Mouse (Mus musculus) liver, postnatal 0 days (tissue): ENCODE data around the gene Bhmt. TPM values are rescaled to one million over a fixed set of nuclear protein-coding genes. Genes with fewer than 3 reads are reported as not detected.
A peak's percentile ranks its signal among the peaks of the same experiment; 100 is the strongest.

Experiments
- ATAC-seq: fragments of 200-750 bp; cut with Nextera tagmentation; 2 replicates; pipeline ENCODE4 v1.8.0; 2017; ENCODE audit warnings: mild to moderate bottlenecking, moderate library complexity
- DNase-seq: peaks from one replicate; pipeline ENCODE4 v3.0.0-alpha.2; 2016
- H3K27ac ChIP-seq: fragments of 300-500 bp; sonication (generic); 2 replicates; pipeline ENCODE4 v1.5.1; 2014; ENCODE audit warnings: antibody characterized with exemption, moderate library complexity, mild to moderate bottlenecking, low read depth
- H3K27me3 ChIP-seq: fragments of 300-500 bp; sonication (generic); 2 replicates; pipeline ENCODE4 v1.6.1; 2014; ENCODE audit warnings: low read length, control low read depth, mixed read lengths; ENCODE audit not compliant: insufficient read depth
- H3K36me3 ChIP-seq: fragments of 300-500 bp; sonication (generic); replicated peaks from 2 replicates; pipeline ENCODE4 v1.6.1; 2014; ENCODE audit warnings: mild to moderate bottlenecking, control low read depth, low read length, moderate library complexity, mixed read lengths; ENCODE audit not compliant: insufficient read depth
- H3K4me1 ChIP-seq: fragments of 300-500 bp; sonication (generic); 2 replicates; pipeline ENCODE4 v1.6.1; 2014; ENCODE audit warnings: antibody characterized with exemption, mild to moderate bottlenecking, control low read depth; ENCODE audit not compliant: insufficient read depth
- H3K4me2 ChIP-seq: fragments of 300-500 bp; sonication (generic); 2 replicates; pipeline ENCODE4 v1.6.1; 2014; ENCODE audit warnings: low read depth, mild to moderate bottlenecking, low read length, moderate library complexity, mixed read lengths
- H3K4me3 ChIP-seq: fragments of 300-500 bp; sonication (generic); 2 replicates; pipeline ENCODE4 v1.5.1; 2014; ENCODE audit warnings: low read depth, low read length
- H3K9ac ChIP-seq: fragments of 300-500 bp; sonication (generic); replicated peaks from 2 replicates; pipeline ENCODE4 v1.6.1; 2014; ENCODE audit warnings: mild to moderate bottlenecking, moderate library complexity
- H3K9me3 ChIP-seq: fragments of 300-500 bp; sonication (generic); 2 replicates; pipeline ENCODE4 v1.6.1; 2016; ENCODE audit warnings: mild to moderate bottlenecking, control low read depth, low read length, mixed read lengths
- CTCF ChIP-seq: sonication (generic); IDR thresholded peaks from 2 replicates; pipeline ENCODE4 v1.5.1; 2016; ENCODE audit warnings: antibody characterized with exemption, low read depth
- EP300 ChIP-seq: IDR thresholded peaks from 2 replicates; pipeline ENCODE4 v1.6.1; 2016; ENCODE audit warnings: antibody characterized with exemption, low read depth, mild to moderate bottlenecking
- whole genome bisulfite sequencing: fragments of 180-500 bp; shearing (Covaris S2); extraction: QIAGEN DNeasy Blood & Tissue Kit; methylation state at CpG from one replicate; pipeline ENCODE4 v1.1.7; 2014; ENCODE audit not compliant: insufficient replicate concordance; 5-methylcytosine and 5-hydroxymethylcytosine counted together
- polyA plus RNA-seq: library from polyadenylated mRNA; unstranded; fragments of >200 nt; fragmentation: Nextera tagmentation; extraction: Ambion mirVana; gene quantifications from 2 replicates; pipeline ENCODE4 v1.2.1, GENCODE M21; 2015

Bhmt gene
- polyA plus RNA-seq, 1 experiment from 2014 or later, result 2,087 TPM

GRCm38 (mm10) chr13:93673296-93673695 is 35.5 kb upstream of the Bhmt start:
- Histone ChIP-seq H3K4me3 (peak overlapping the region; percentile 51), H3K36me3 (no peaks in the 10 kb centered on the region), H3K9ac (peak overlapping the region; percentile 69), H3K27ac (peak overlapping the region; percentile 56), H3K9me3 (no peaks in the 10 kb centered on the region), H3K4me2 (peak overlapping the region; percentile 47), H3K4me1 (no peaks in the 10 kb centered on the region), H3K27me3 (no peaks in the 10 kb centered on the region)
- WGBS, result 61% methylated on average over 2 of the region's 2 CpGs
- DNase-seq (no peak), ATAC-seq (no peak)
- TF ChIP-seq EP300 (no peak), CTCF (no peak)

GRCm38 (mm10) chr13:93672371-93672770 is 34.6 kb upstream of the Bhmt start:
- TF ChIP-seq CTCF (no peak), EP300 (peak; percentile 68)
- Histone ChIP-seq H3K9me3 (no peaks in the 10 kb centered on the region), H3K4me1 (no peaks in the 10 kb centered on the region), H3K27me3 (no peaks in the 10 kb centered on the region), H3K4me3 (peak overlapping the region; percentile 51; the same call in 1 of the 2 replicates), H3K27ac (peak overlapping the region; percentile 61), H3K4me2 (peak overlapping the region; percentile 47), H3K36me3 (no peaks in the 10 kb centered on the region), H3K9ac (no peak overlapping the region; the same call in 1 of the 2 replicates)
- ATAC-seq (peak; percentile 88), DNase-seq (peak; percentile 60)
- WGBS, result 68% methylated on average over 4 of the region's 4 CpGs

DNA sequence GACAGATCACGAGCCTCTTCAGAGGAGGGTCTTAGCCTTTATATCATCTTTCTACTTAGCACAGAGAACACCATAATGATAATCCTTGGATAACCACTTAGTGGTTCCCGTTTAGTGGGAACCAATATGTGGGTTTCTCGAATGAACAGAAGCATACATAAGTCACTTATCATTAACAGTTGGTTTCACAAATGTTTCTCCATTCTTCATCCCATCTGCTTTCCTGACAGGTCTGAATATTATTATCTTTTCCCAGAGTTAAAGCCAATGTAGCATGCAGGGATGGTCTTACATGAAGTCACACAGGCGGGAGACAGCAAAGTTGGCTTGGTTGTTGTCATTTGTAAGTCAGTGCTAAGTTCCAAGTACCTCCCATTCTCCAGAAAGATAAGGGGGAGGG is 29.8 kb upstream of the Bhmt start:
- ATAC-seq (no peak), DNase-seq (no peak)
- TF ChIP-seq CTCF (no peak), EP300 (no peak)
- Histone ChIP-seq H3K9ac (no peak overlapping the region), H3K27ac (no peak overlapping the region), H3K27me3 (no peaks in the 10 kb centered on the region), H3K4me3 (no peak overlapping the region), H3K4me2 (no peak overlapping the region), H3K9me3 (no peaks in the 10 kb centered on the region), H3K4me1 (no peaks in the 10 kb centered on the region), H3K36me3 (peaks cover 8% of the 10 kb centered on the region; the same call in 1 of the 2 replicates)
- 81% methylated on average over 4 of the region's 4 CpGs for WGBS

DNA sequence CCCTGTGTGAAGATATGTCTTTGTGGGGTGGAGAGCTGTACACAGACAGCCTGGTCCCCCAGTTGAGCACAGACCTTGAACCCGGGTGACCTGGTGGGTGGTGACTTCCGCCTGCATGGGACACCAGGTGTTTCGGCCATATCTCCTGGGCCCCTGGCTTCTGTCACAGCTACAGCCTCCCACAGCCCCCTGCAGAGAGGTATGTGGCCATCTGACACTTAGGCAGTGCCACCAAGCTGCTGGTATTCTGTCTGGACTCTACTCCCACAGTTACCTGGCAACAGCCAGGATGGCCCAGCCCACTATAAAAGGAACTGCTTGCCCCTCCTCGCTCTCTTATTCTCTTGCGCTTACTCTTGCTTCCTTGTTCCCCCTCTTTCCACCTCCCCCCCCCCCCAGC is 20.2 kb upstream of the Bhmt start:
- Histone ChIP-seq H3K4me1 (no peaks in the 10 kb centered on the region), H3K9me3 (no peaks in the 10 kb centered on the region), H3K27ac (no peak overlapping the region), H3K4me3 (no peak overlapping the region), H3K36me3 (peaks cover 15% of the 10 kb centered on the region), H3K9ac (no peak overlapping the region), H3K4me2 (no peak overlapping the region), H3K27me3 (no peaks in the 10 kb centered on the region)
- TF ChIP-seq CTCF, result no peak
- no peak for TF ChIP-seq EP300
- 79% methylated on average over 5 of the region's 5 CpGs for WGBS
- DNase-seq, result no peak
- no peak for ATAC-seq

- TF ChIP-seq CTCF (no peak), EP300 (peak; percentile 81)
- Histone ChIP-seq H3K4me1 (no peaks in the 10 kb centered on the region), H3K9me3 (no peaks in the 10 kb centered on the region), H3K27ac (peak overlapping the region; percentile 86), H3K4me2 (no peak overlapping the region), H3K36me3 (peaks cover 6% of the 10 kb centered on the region), H3K27me3 (no peaks in the 10 kb centered on the region), H3K9ac (no peak overlapping the region), H3K4me3 (no peak overlapping the region)
- no peak for DNase-seq
- ATAC-seq, result peak; percentile 22
- WGBS, result 53% methylated on average over 6 of the region's 6 CpGs
Measured at GRCm38 (mm10) chr13:93653382-93653781, 15.6 kb upstream of the Bhmt start.

GRCm38 (mm10) chr13:93648387-93649130 is 10.8 kb upstream of the Bhmt start:
- peak; percentile 89 for ATAC-seq
- no peaks in the 10 kb centered on the region for H3K36me3 ChIP-seq
- H3K9me3 ChIP-seq, result no peaks in the 10 kb centered on the region
- no peak overlapping the region for H3K9ac ChIP-seq
- WGBS, result 53% methylated on average over 7 of the region's 7 CpGs
- no peaks in the 10 kb centered on the region for H3K4me1 ChIP-seq
- H3K27me3 ChIP-seq, result no peaks in the 10 kb centered on the region
- peak overlapping the region; percentile 95 for H3K27ac ChIP-seq
- TF ChIP-seq EP300, result peak; percentile 81; the same call in 1 of the 2 replicates
- TF ChIP-seq CTCF, result no peak
- no peak overlapping the region for H3K4me2 ChIP-seq
- H3K4me3 ChIP-seq, result no peak overlapping the region
- DNase-seq, result peak; percentile 61

- H3K4me3 ChIP-seq, result no peak overlapping the region
- H3K9me3 ChIP-seq, result no peaks in the 10 kb centered on the region
- ATAC-seq (no peak), DNase-seq (no peak)
- TF ChIP-seq EP300 (no peak), CTCF (no peak)
- no peaks in the 10 kb centered on the region for H3K36me3 ChIP-seq
- peaks cover 3% of the 10 kb centered on the region for H3K4me1 ChIP-seq
- 50% methylated on average over 4 of the region's 4 CpGs for WGBS
- H3K4me2 ChIP-seq, result no peak overlapping the region
- H3K27ac ChIP-seq, result peak overlapping the region; percentile 39; the same call in 1 of the 2 replicates
- H3K9ac ChIP-seq, result no peak overlapping the region
- H3K27me3 ChIP-seq, result no peaks in the 10 kb centered on the region
Measured at GRCm38 (mm10) chr13:93639636-93640035, 1.9 kb upstream of the Bhmt start.
